Mouse (Mus musculus) forebrain, postnatal 0 days (tissue): Measurements from ENCODE around the gene Dnhd1. TPM values are rescaled to one million over a fixed set of nuclear protein-coding genes. Genes with fewer than 3 reads are reported as not detected.

Experiments used
- ATAC-seq: fragments of 200-750 bp; cut with Nextera tagmentation; 2 replicates; pipeline ENCODE4 v1.8.0; 2017; ENCODE audit warnings: mild to moderate bottlenecking, moderate library complexity
- DNase-seq: peaks from one replicate; pipeline ENCODE4 v3.0.0-alpha.2; 2015
- H3K27ac ChIP-seq: fragments of 300-500 bp; sonication (generic); 2 replicates; pipeline ENCODE4 v1.5.1; 2014; ENCODE audit warnings: low read depth, mild to moderate bottlenecking, antibody characterized with exemption, low read length, moderate library complexity, mixed read lengths
- H3K27me3 ChIP-seq: fragments of 300-500 bp; sonication (generic); 2 replicates; pipeline ENCODE4 v1.6.1; 2014; ENCODE audit warnings: mild to moderate bottlenecking, low read length, mixed read lengths; ENCODE audit not compliant: insufficient read depth
- H3K36me3 ChIP-seq: fragments of 300-500 bp; sonication (generic); 2 replicates; pipeline ENCODE4 v1.6.1; 2014; ENCODE audit warnings: mild to moderate bottlenecking, moderate library complexity; ENCODE audit not compliant: insufficient read depth
- H3K4me1 ChIP-seq: fragments of 300-500 bp; sonication (generic); 2 replicates; pipeline ENCODE4 v1.6.1; 2014; ENCODE audit warnings: antibody characterized with exemption; ENCODE audit not compliant: insufficient read depth
- H3K4me2 ChIP-seq: fragments of 300-500 bp; sonication (generic); 2 replicates; pipeline ENCODE4 v1.6.1; 2014; ENCODE audit warnings: low read depth, mild to moderate bottlenecking, moderate library complexity
- H3K4me3 ChIP-seq: fragments of 300-500 bp; sonication (generic); 2 replicates; pipeline ENCODE4 v1.5.1; 2014; ENCODE audit warnings: low read depth, low read length, mixed read lengths
- H3K9ac ChIP-seq: fragments of 300-500 bp; sonication (generic); 2 replicates; pipeline ENCODE4 v1.6.1; 2014; ENCODE audit warnings: mild to moderate bottlenecking
- H3K9me3 ChIP-seq: fragments of 300-500 bp; sonication (generic); 2 replicates; pipeline ENCODE4 v1.6.1; 2016; ENCODE audit warnings: low read length
- CTCF ChIP-seq: sonication (generic); IDR thresholded peaks from 2 replicates; pipeline ENCODE4 v1.5.1; 2016; ENCODE audit warnings: antibody characterized with exemption, control low read depth, low read depth
- WGBS: fragments of 180-500 bp; shearing (Covaris S2); extraction: QIAGEN DNeasy Blood & Tissue Kit; methylation state at CpG from one replicate; pipeline ENCODE4 v1.1.7; 2014; 5-methylcytosine and 5-hydroxymethylcytosine counted together
- polyA plus RNA-seq: library from polyadenylated mRNA; unstranded; fragments of >200 nt; fragmentation: Nextera tagmentation; extraction: Ambion mirVana; gene quantifications from 2 replicates; pipeline ENCODE4 v1.2.1, GENCODE M21; 2015
- total RNA-seq: library from RNA; depleted of rRNA; stranded (reverse); fragments of >200 nt; gene quantifications from 2 replicates; pipeline ENCODE4 v1.2.3, GENCODE M21; 2014

Gene Dnhd1
- total and polyA plus RNA-seq, 2 experiments from 2014 or later: 0.48 to 4.6 TPM

- peak within 1 kb of the TSS; percentile 77 for H3K27ac ChIP-seq
- DNase-seq (peak; percentile 99), ATAC-seq (peak; percentile 98)
- no peaks in the 10 kb centered on the region for H3K27me3 ChIP-seq
- no peak for TF ChIP-seq CTCF
- H3K9ac ChIP-seq: peak within 1 kb of the TSS; percentile 86
- H3K36me3 ChIP-seq: peaks cover 32% of the 10 kb centered on the region
- H3K4me1 ChIP-seq: peaks cover 17% of the 10 kb centered on the region
- peak within 1 kb of the TSS; percentile 93 for H3K4me2 ChIP-seq
- WGBS: under 1% methylated on average over 45 of the region's 45 CpGs
- no peaks in the 10 kb centered on the region for H3K9me3 ChIP-seq
- peak within 1 kb of the TSS; percentile 66 for H3K4me3 ChIP-seq
These were observed 10.3 kb upstream of the Dnhd1 start, which contains the start of the genes Arfip2 and Gm45799 for GRCm38 (mm10) chr7:105640233-105640893. Gene Arfip2, minus strand, starts transcription at chr7:105640416. Gene Gm45799, plus strand, starts transcription at chr7:105640552.

- H3K27me3 ChIP-seq: no peaks in the 10 kb centered on the region
- ATAC-seq: no peak
- 5% methylated on average over 18 of the region's 18 CpGs for WGBS
These were observed 9.8 kb upstream of the Dnhd1 start for GRCm38 (mm10) chr7:105640894-105641255.

GRCm38 (mm10) chr7:105641936-105642335 lies 8.7 kb upstream of the Dnhd1 start:
- Histone ChIP-seq H3K27ac (no peak overlapping the region), H3K36me3 (peaks cover 19% of the 10 kb centered on the region; the same call in 1 of the 2 replicates), H3K27me3 (no peaks in the 10 kb centered on the region), H3K4me3 (no peak overlapping the region), H3K9me3 (no peaks in the 10 kb centered on the region), H3K9ac (no peak overlapping the region), H3K4me1 (peaks cover 17% of the 10 kb centered on the region), H3K4me2 (no peak overlapping the region)
- ATAC-seq: no peak
- 77% methylated on average over 3 of the region's 3 CpGs for WGBS
- DNase-seq: no peak
- no peak for TF ChIP-seq CTCF

More at GRCm38 (mm10) chr7:105640894-105641255, 9.8 kb upstream of the Dnhd1 start:
- Histone ChIP-seq H3K4me1 (peaks cover 17% of the 10 kb centered on the region), H3K9ac (peak overlapping the region; percentile 67), H3K9me3 (no peaks in the 10 kb centered on the region), H3K36me3 (peaks cover 28% of the 10 kb centered on the region; the same call in 1 of the 2 replicates), H3K27ac (peak overlapping the region; percentile 77), H3K4me3 (peak overlapping the region; percentile 66), H3K4me2 (peak overlapping the region; percentile 93)
- TF ChIP-seq CTCF: peak; percentile 29; the same call in 1 of the 2 replicates
- DNase-seq: no peak

GRCm38 (mm10) chr7:105685541-105686197 lies 35.0 kb downstream of the Dnhd1 start:
- peak; percentile 62 for ATAC-seq
- H3K36me3 ChIP-seq: no peaks in the 10 kb centered on the region
- peak; percentile 3 for DNase-seq

GRCm38 (mm10) chr7:105690875-105691274 lies 40.2 kb downstream of the Dnhd1 start:
- DNase-seq (no peak), ATAC-seq (no peak)
- no peaks in the 10 kb centered on the region for H3K27me3 ChIP-seq
- H3K4me1 ChIP-seq: no peaks in the 10 kb centered on the region
- no peak overlapping the region for H3K27ac ChIP-seq
- no peak overlapping the region for H3K4me3 ChIP-seq
- H3K4me2 ChIP-seq: no peak overlapping the region
- no peak overlapping the region for H3K9ac ChIP-seq
- TF ChIP-seq CTCF: no peak
- 81% methylated on average over 1 of the region's 1 CpGs for WGBS
- H3K36me3 ChIP-seq: no peaks in the 10 kb centered on the region
- no peaks in the 10 kb centered on the region for H3K9me3 ChIP-seq

More at GRCm38 (mm10) chr7:105685541-105686197, 35.0 kb downstream of the Dnhd1 start:
- WGBS: 11% methylated on average over 13 of the region's 13 CpGs
- no peak overlapping the region for H3K9ac ChIP-seq
- no peak for TF ChIP-seq CTCF
- H3K4me1 ChIP-seq: no peaks in the 10 kb centered on the region
- H3K9me3 ChIP-seq: no peaks in the 10 kb centered on the region
- no peak overlapping the region for H3K27ac ChIP-seq
- H3K4me2 ChIP-seq: no peak overlapping the region
- no peaks in the 10 kb centered on the region for H3K27me3 ChIP-seq
- no peak overlapping the region for H3K4me3 ChIP-seq

GRCm38 (mm10) chr7:105703184-105703583 lies 52.6 kb downstream of the Dnhd1 start:
- TF ChIP-seq CTCF: no peak
- ATAC-seq: no peak
- Histone ChIP-seq H3K4me2 (no peak overlapping the region), H3K27me3 (no peaks in the 10 kb centered on the region), H3K36me3 (no peaks in the 10 kb centered on the region), H3K9me3 (no peaks in the 10 kb centered on the region), H3K27ac (no peak overlapping the region), H3K9ac (no peak overlapping the region), H3K4me3 (no peak overlapping the region), H3K4me1 (no peaks in the 10 kb centered on the region)
- WGBS: 86% methylated on average over 16 of the region's 16 CpGs
- no peak for DNase-seq

GRCm38 (mm10) chr7:105703816-105704215 lies 53.2 kb downstream of the Dnhd1 start:
- no peaks in the 10 kb centered on the region for H3K36me3 ChIP-seq
- H3K9ac ChIP-seq: no peak overlapping the region
- no peak overlapping the region for H3K4me3 ChIP-seq
- no peaks in the 10 kb centered on the region for H3K27me3 ChIP-seq
- DNase-seq (no peak), ATAC-seq (no peak)
- H3K9me3 ChIP-seq: no peaks in the 10 kb centered on the region
- no peaks in the 10 kb centered on the region for H3K4me1 ChIP-seq
- H3K4me2 ChIP-seq: no peak overlapping the region
- no peak for TF ChIP-seq CTCF
- 87% methylated on average over 4 of the region's 4 CpGs for WGBS
- no peak overlapping the region for H3K27ac ChIP-seq
